In the genomic region with DNA sequence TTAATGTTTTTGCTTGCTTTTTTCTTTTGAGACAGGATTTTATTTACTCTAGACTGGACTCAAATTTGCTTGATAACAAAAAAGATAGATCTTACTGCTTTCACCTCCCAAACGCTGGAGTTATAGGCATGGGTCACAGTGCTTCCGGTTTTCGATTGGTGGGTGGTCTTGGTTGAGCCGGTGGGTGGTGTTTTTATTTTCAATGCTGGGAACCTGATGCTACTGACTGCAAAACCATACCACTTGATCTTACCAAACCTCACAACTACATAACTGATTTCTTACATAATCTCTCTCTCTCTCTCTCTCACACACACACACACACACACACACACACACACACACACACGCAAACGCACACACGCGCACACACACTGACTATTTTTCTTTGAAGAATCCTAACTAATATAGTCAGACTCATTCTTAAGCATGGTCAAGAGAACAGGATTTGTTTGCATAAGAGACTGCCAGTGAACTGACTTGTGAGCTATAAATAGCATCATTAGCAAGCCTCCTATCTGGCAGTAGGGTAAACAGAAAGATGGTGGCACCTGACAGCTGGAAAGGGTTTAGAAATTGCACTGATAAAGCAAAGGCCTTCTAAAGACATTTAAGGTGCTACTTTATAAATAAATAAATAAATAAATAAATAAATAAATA, we compare ENCODE assay signal across 12 mouse cellular contexts. TPM values are rescaled to one million over a fixed set of nuclear protein-coding genes. Genes with fewer than 3 reads are reported as not detected.
DNase-seq lines count a peak whose midpoint lies in the region; ATAC-seq and TF ChIP-seq lines count a peak whose summit lies in the region.
"Had no signal": no experiment of that assay in that cellular context is flagged by ENCODE, and none has a peak within 500 bp of the region (broad histone marks: within the 10 kb centered on the region; RNA-seq: fewer than 3 reads in every experiment).

No protein-coding gene starts in this region.

- TF ChIP-seq POLR2A in heart, adult 2 months (IDR thresholded peaks at IDR 0.05; ENCODE audit: insufficient read depth, low read depth, low read length) = no peak

- no peak for DNase-seq in heart, adult 2 months
- no peak for DNase-seq in heart, postnatal 4 days
- DNase-seq in midbrain, embryonic 11.5 days (ENCODE audit: low spot score, missing footprints) = peak; percentile 76
- no peak for DNase-seq in midbrain, embryonic 14.5 days
- DNase-seq in intestine, embryonic 14.5 days (ENCODE audit: low spot score) = peak; percentile 51
- peak; percentile 51 for DNase-seq in stomach, postnatal 0 days (ENCODE audit: low spot score)
- no peak for DNase-seq in layer of hippocampus, adult 8-10 months (ENCODE audit: low spot score in 2 of 2)
- DNase-seq: adrenal gland, postnatal 10 days; forebrain, postnatal 0 days had no signal

- no peak for ATAC-seq in midbrain, embryonic 11.5 days (ENCODE audit: low FRiP score)
- no peak for ATAC-seq in midbrain, embryonic 14.5 days (ENCODE audit: low FRiP score, low TSS enrichment)
- ATAC-seq in intestine, embryonic 14.5 days (replicated peaks; ENCODE audit: low FRiP score, low TSS enrichment, low read depth) = peak; percentile 59; the same call in 1 of the 2 replicates
- peak; percentile 83 for ATAC-seq in stomach, postnatal 0 days (ENCODE audit: low FRiP score, low TSS enrichment)
- ATAC-seq in cerebellum, adult (ENCODE audit: insufficient number of reproducible peaks, low FRiP score, low TSS enrichment) = no peak
- ATAC-seq: forebrain, postnatal 0 days; hindbrain, postnatal 0 days; midbrain, embryonic 13.5 days had no signal

- peak overlapping the region; percentile 19; the same call in 1 of the 2 replicates for H3K9ac ChIP-seq in heart, adult 2 months (ENCODE audit: low read depth, low read length)
- H3K9ac ChIP-seq in midbrain, embryonic 11.5 days (ENCODE audit: low read length) = no peak overlapping the region
- no peak overlapping the region for H3K9ac ChIP-seq in midbrain, embryonic 14.5 days (replicated peaks; ENCODE audit: low read length)
- no peak overlapping the region for H3K9ac ChIP-seq in intestine, embryonic 14.5 days (ENCODE audit: low read length)
- H3K9ac ChIP-seq in stomach, postnatal 0 days (ENCODE audit: low read length) = no peak overlapping the region
- H3K9ac ChIP-seq: forebrain, postnatal 0 days; midbrain, embryonic 13.5 days had no signal

- H3K27ac ChIP-seq in heart, adult 2 months = peak overlapping the region; percentile 87
- H3K27ac ChIP-seq in midbrain, embryonic 11.5 days (ENCODE audit: low read depth, low read length) = no peak overlapping the region
- no peak overlapping the region for H3K27ac ChIP-seq in midbrain, embryonic 14.5 days (replicated peaks; ENCODE audit: low read depth, low read length)
- H3K27ac ChIP-seq in intestine, embryonic 14.5 days (ENCODE audit: low read depth) = peak overlapping the region; percentile 43; the same call in 1 of the 2 replicates
- H3K27ac ChIP-seq in stomach, postnatal 0 days (replicated peaks) = peak overlapping the region; percentile 13; the same call in 1 of the 2 replicates
- H3K27ac ChIP-seq: hindbrain, postnatal 0 days; midbrain, embryonic 13.5 days had no signal

- no peak for TF ChIP-seq EP300 in heart, adult 2 months (IDR thresholded peaks at IDR 0.05; ENCODE audit: insufficient read depth, low read depth, low read length)
- no peak for TF ChIP-seq EP300 in stomach, postnatal 0 days (optimal IDR thresholded peaks at IDR 0.05)

- no peaks in the 10 kb centered on the region for H3K79me2 ChIP-seq in heart, adult 2 months (replicated peaks; ENCODE audit: control insufficient read depth, insufficient read depth, low read length)

- H3K4me3 ChIP-seq in heart, adult 2 months = no peak overlapping the region
- no peak overlapping the region for H3K4me3 ChIP-seq in midbrain, embryonic 11.5 days (ENCODE audit: low read depth, low read length)
- no peak overlapping the region for H3K4me3 ChIP-seq in midbrain, embryonic 14.5 days (replicated peaks; ENCODE audit: low read depth, low read length)
- no peak overlapping the region for H3K4me3 ChIP-seq in intestine, embryonic 14.5 days (ENCODE audit: low read depth, low read length)
- no peak overlapping the region for H3K4me3 ChIP-seq in stomach, postnatal 0 days (ENCODE audit: low read depth, low read length)
- H3K4me3 ChIP-seq: midbrain, embryonic 13.5 days had no signal

- H3K36me3 ChIP-seq in heart, adult 2 months (ENCODE audit: control insufficient read depth, insufficient read depth, low read length) = peaks cover 6% of the 10 kb centered on the region; the same call in 1 of the 2 replicates
- H3K36me3 ChIP-seq in midbrain, embryonic 11.5 days (ENCODE audit: control insufficient read depth, insufficient read depth, low read length) = no peaks in the 10 kb centered on the region
- no peaks in the 10 kb centered on the region for H3K36me3 ChIP-seq in midbrain, embryonic 14.5 days (ENCODE audit: control insufficient read depth, insufficient read depth, low read length)
- H3K36me3 ChIP-seq in intestine, embryonic 14.5 days (ENCODE audit: control insufficient read depth, insufficient read depth, low read length) = no peaks in the 10 kb centered on the region
- H3K36me3 ChIP-seq in stomach, postnatal 0 days (ENCODE audit: control insufficient read depth, insufficient read depth, low read length) = no peaks in the 10 kb centered on the region
- H3K36me3 ChIP-seq: midbrain, embryonic 13.5 days had no signal

- intact Hi-C loops in heart, adult 2 months (cut with DNase I) = no loop called here

- no peaks in the 10 kb centered on the region for H3K27me3 ChIP-seq in heart, adult 2 months (ENCODE audit: control insufficient read depth, insufficient read depth, low read length)
- H3K27me3 ChIP-seq in midbrain, embryonic 11.5 days (ENCODE audit: control insufficient read depth, insufficient read depth, low read length) = no peaks in the 10 kb centered on the region
- no peaks in the 10 kb centered on the region for H3K27me3 ChIP-seq in midbrain, embryonic 14.5 days (ENCODE audit: control insufficient read depth, insufficient read depth, low read length)
- H3K27me3 ChIP-seq in intestine, embryonic 14.5 days (replicated peaks; ENCODE audit: control insufficient read depth, insufficient read depth, low read length) = no peaks in the 10 kb centered on the region
- no peaks in the 10 kb centered on the region for H3K27me3 ChIP-seq in stomach, postnatal 0 days (ENCODE audit: control insufficient read depth, insufficient read depth, low read length)

- WGBS in heart, adult 2 months = 44% methylated on average over 8 of the region's 8 CpGs
- WGBS in midbrain, embryonic 11.5 days = 82% methylated on average over 8 of the region's 8 CpGs
- WGBS in midbrain, embryonic 14.5 days = 84% methylated on average over 8 of the region's 8 CpGs
- WGBS in intestine, embryonic 14.5 days = 38% methylated on average over 8 of the region's 8 CpGs
- WGBS in stomach, postnatal 0 days = 20% methylated on average over 8 of the region's 8 CpGs

- peaks cover 12% of the 10 kb centered on the region for H3K4me1 ChIP-seq in heart, adult 2 months (ENCODE audit: control insufficient read depth, insufficient read depth, low read length)
- H3K4me1 ChIP-seq in midbrain, embryonic 11.5 days (ENCODE audit: control insufficient read depth, insufficient read depth, low read length) = peaks cover 6% of the 10 kb centered on the region
- H3K4me1 ChIP-seq in midbrain, embryonic 14.5 days (ENCODE audit: control insufficient read depth, insufficient read depth, low read length) = peaks cover 10% of the 10 kb centered on the region
- H3K4me1 ChIP-seq in intestine, embryonic 14.5 days (replicated peaks; ENCODE audit: control insufficient read depth, insufficient read depth, low read length) = peaks cover 26% of the 10 kb centered on the region
- peaks cover 4% of the 10 kb centered on the region; the same call in 1 of the 2 replicates for H3K4me1 ChIP-seq in stomach, postnatal 0 days (replicated peaks; ENCODE audit: control insufficient read depth, insufficient read depth)

- no peak overlapping the region for H3K4me2 ChIP-seq in midbrain, embryonic 11.5 days
- H3K4me2 ChIP-seq in midbrain, embryonic 14.5 days (ENCODE audit: low read length) = no peak overlapping the region
- 0 out of 2 replicates have a peak overlapping the region, but pooled peaks have one; percentile 4 for H3K4me2 ChIP-seq in intestine, embryonic 14.5 days (ENCODE audit: low read length)
- no peak overlapping the region; the same call in 1 of the 2 replicates for H3K4me2 ChIP-seq in stomach, postnatal 0 days (replicated peaks; ENCODE audit: low read depth)
- H3K4me2 ChIP-seq: midbrain, embryonic 13.5 days had no signal

- no peaks in the 10 kb centered on the region for H3K9me3 ChIP-seq in midbrain, embryonic 11.5 days (ENCODE audit: control insufficient read depth, low read length)
- no peaks in the 10 kb centered on the region for H3K9me3 ChIP-seq in midbrain, embryonic 14.5 days (ENCODE audit: control insufficient read depth, low read length)
- no peaks in the 10 kb centered on the region for H3K9me3 ChIP-seq in intestine, embryonic 14.5 days (ENCODE audit: control insufficient read depth, low read length)
- no peaks in the 10 kb centered on the region for H3K9me3 ChIP-seq in stomach, postnatal 0 days (ENCODE audit: control insufficient read depth, low read length)
- H3K9me3 ChIP-seq: midbrain, embryonic 13.5 days had no signal

- TF ChIP-seq CTCF in heart, adult 2 months (IDR thresholded peaks at IDR 0.05) = no peak
- no peak for TF ChIP-seq CTCF in stomach, postnatal 0 days (IDR thresholded peaks at IDR 0.05; ENCODE audit: low read depth)

RNA-seq across cellular contexts. Expression of gene Chd2, which starts 37.6 kb away (rescaled TPM):
- 10 to 100 TPM; 38.1 to 43.3 TPM for total RNA-seq in heart, adult 2 months (2021)
- polyA plus RNA-seq in heart, adult 2 months (2012; rRNA removed) = 32.9 and 38.0 TPM in 2 replicates
- total RNA-seq in heart, postnatal 4 days (2021) = 10 to 100 TPM; 57.3 to 61.0 TPM
- 41.7 and 42.6 TPM in 2 replicates for polyA plus RNA-seq in midbrain, embryonic 11.5 days (2014; fragmentation: Nextera tagmentation; extraction: Ambion mirVana)
- 35.9 and 49.8 TPM in 2 replicates for polyA plus RNA-seq in midbrain, embryonic 14.5 days (2014; fragmentation: Nextera tagmentation; extraction: Ambion mirVana)
- 50.5 and 68.2 TPM in 2 replicates for polyA plus RNA-seq in intestine, embryonic 14.5 days (2014; fragmentation: Nextera tagmentation; extraction: Ambion mirVana)
- polyA plus RNA-seq in stomach, postnatal 0 days (2015; fragmentation: Nextera tagmentation; extraction: Ambion mirVana) = 15.9 and 18.0 TPM in 2 replicates
- 10 to 100 TPM; 42.5 to 70.6 (median 55.4) TPM for total RNA-seq in layer of hippocampus, adult 8-10 months (2022)

Comparison
In these comparisons a context has a peak if more than half of its experiments do, and no peak if none do; other contexts are left out.
1. DNase-seq: peak in midbrain, embryonic 11.5 days (single experiment), intestine, embryonic 14.5 days (single experiment) and stomach, postnatal 0 days (single experiment); none in heart, adult 2 months (0 of 2), heart, postnatal 4 days (single experiment), midbrain, embryonic 14.5 days (single experiment) and layer of hippocampus, adult 8-10 months (0 of 2).
2. H3K27ac ChIP-seq: peak in heart, adult 2 months (single experiment), intestine, embryonic 14.5 days (single experiment) and stomach, postnatal 0 days (single experiment); none in midbrain, embryonic 11.5 days (single experiment) and midbrain, embryonic 14.5 days (single experiment).
3. ATAC-seq: peak in intestine, embryonic 14.5 days (single experiment) and stomach, postnatal 0 days (single experiment); none in midbrain, embryonic 11.5 days (single experiment), midbrain, embryonic 14.5 days (single experiment) and cerebellum, adult (single experiment).